Mouse (Mus musculus) ES-E14 (cell line): ENCODE measurements at regions not wholly inside any gene's neighbourhood (a gene's known extent, or its start where the extent isn't known, plus 50 kb on each side); places are given as distances from the start of the nearest gene placed in this dataset.

Source experiments
- DNase-seq: peaks from one replicate; pipeline ENCODE4 v3.0.0-alpha.2; 2013; ENCODE audit warnings: low read depth, low spot score
- H3K27ac ChIP-seq: 2 replicates; pipeline ENCODE4 v1.5.1; 2012; ENCODE audit warnings: low read depth, mild to moderate bottlenecking, low read length, moderate library complexity, mixed read lengths; ENCODE audit not compliant: poor library complexity, insufficient read depth, severe bottlenecking
- H3K36me3 ChIP-seq: 2 replicates; pipeline ENCODE4 v1.6.1; 2012; ENCODE audit warnings: mild to moderate bottlenecking, low read length, moderate library complexity, mixed read lengths; ENCODE audit not compliant: control insufficient read depth, poor library complexity, insufficient read depth, severe bottlenecking
- H3K4me1 ChIP-seq, 2 experiments: fragments of 150-350 bp in 1 of 2; sonication (generic) in 1 of 2; 2 replicates each; pipeline ENCODE4 v1.6.1; 2012; ENCODE audit warnings: low read length in 2 of 2, mild to moderate bottlenecking in 1 of 2, mixed read lengths in 1 of 2; ENCODE audit not compliant: control insufficient read depth in 2 of 2, insufficient read depth in 2 of 2, poor library complexity in 1 of 2
- H3K4me3 ChIP-seq, 2 experiments: fragments of 150-350 bp in 1 of 2; sonication (generic) in 1 of 2; 2 replicates each; pipeline ENCODE4 v1.5.1; 2012; ENCODE audit warnings: low read length in 2 of 2, low read depth in 1 of 2, mild to moderate bottlenecking in 1 of 2, mixed read lengths in 1 of 2; ENCODE audit not compliant: insufficient read depth in 1 of 2, poor library complexity in 1 of 2, severe bottlenecking in 1 of 2
- H3K9ac ChIP-seq: 2 replicates; pipeline ENCODE4 v1.6.1; 2012; ENCODE audit warnings: low read depth, mild to moderate bottlenecking, low read length, mixed read lengths; ENCODE audit not compliant: poor library complexity, insufficient read depth, severe bottlenecking
- H3K9me3 ChIP-seq: fragments of 150-350 bp; sonication (generic); 2 replicates; pipeline ENCODE4 v1.6.1; 2012; ENCODE audit warnings: low read depth, mild to moderate bottlenecking, low read length; ENCODE audit not compliant: control insufficient read depth, insufficient read depth
- CHD2 ChIP-seq: IDR thresholded peaks from 2 replicates; pipeline ENCODE4 v1.6.1; 2014; ENCODE audit warnings: mild to moderate bottlenecking, low read depth, low read length, inconsistent platforms
- HCFC1 ChIP-seq: IDR thresholded peaks from 2 replicates; pipeline ENCODE4 v1.6.1; 2012; ENCODE audit warnings: low read length, inconsistent platforms, borderline replicate concordance; ENCODE audit not compliant: insufficient read depth
- MAFK ChIP-seq: IDR thresholded peaks from 2 replicates; pipeline ENCODE4 v1.6.1; 2014; ENCODE audit warnings: mild to moderate bottlenecking, low read depth, low read length, inconsistent platforms; ENCODE audit not compliant: insufficient read depth
- ZC3H11A ChIP-seq: IDR thresholded peaks from 2 replicates; pipeline ENCODE4 v1.6.1; 2012; ENCODE audit warnings: low read depth, mild to moderate bottlenecking, inconsistent platforms, low read length, borderline replicate concordance
- ZNF384 ChIP-seq: IDR thresholded peaks from 2 replicates; pipeline ENCODE4 v1.6.1; 2012; ENCODE audit warnings: low read depth, low read length, inconsistent platforms
- in situ Hi-C, 2 experiments: fragments of 600-800 bp; cut with MboI; formaldehyde crosslinking; loops; one replicate each; pipeline ENCODE4 v1.15.1; 2025; ENCODE audit warnings: low sequenced_read_pairs in 2 of 2, inconsistent platforms in 1 of 2; ENCODE audit not compliant: unreplicated experiment in 2 of 2

DNA sequence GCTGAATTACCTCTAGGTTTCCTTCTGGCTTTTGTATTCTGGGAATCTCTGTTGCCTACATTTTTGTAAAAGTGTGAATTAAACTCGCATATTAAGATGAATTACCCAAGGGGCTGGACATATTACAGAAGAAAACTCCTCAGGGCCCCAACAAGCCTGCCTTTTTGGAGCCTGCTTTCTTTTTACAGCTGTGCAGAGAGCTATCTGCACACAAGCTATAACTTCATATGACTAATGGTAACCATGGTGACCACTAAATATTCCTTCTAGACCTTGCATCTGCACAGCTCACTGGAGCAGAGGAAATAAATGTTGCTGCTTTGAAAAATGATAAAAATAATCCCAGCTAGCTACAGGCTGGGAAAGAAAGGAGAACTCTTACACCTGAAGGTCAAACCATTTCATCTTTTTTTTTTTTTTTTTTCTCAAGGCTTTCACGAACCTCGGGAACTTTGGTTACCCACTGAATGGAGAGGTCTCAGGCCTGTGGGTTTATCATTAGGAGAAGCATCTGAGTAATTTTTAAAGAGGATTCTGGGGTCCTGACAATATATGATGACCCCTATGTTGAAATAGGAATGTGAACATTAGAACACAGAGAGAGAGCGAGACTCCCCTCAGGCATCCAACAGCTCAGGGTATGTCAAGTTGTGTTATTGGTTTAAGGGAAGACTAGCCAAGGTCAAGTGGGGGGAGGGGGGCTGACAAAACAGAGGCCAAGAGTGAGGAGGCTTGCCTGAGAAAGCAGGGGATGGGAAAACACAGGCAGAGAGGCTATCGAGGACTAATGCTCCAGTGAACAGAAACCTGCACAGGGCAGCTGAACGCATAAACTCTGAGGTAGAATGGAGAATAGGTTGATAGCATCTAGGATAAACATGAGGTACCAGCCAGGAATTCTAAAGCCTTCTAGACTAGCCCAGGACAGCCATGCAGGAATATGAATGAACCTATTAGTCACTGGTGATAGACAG is 188.4 kb downstream of the Phlda1 start:
- Histone ChIP-seq H3K9me3 (no peaks in the 10 kb centered on the region), H3K36me3 (no peaks in the 10 kb centered on the region), H3K9ac (no peak overlapping the region), H3K27ac (no peak overlapping the region), H3K4me3 (no peak overlapping the region), H3K4me1 (no peaks in the 10 kb centered on the region)
- in situ Hi-C loops, result no loop called here
- TF ChIP-seq ZNF384 (no peak), CHD2 (no peak), HCFC1 (no peak), MAFK (no peak), ZC3H11A (no peak)
- no peak for DNase-seq

DNA sequence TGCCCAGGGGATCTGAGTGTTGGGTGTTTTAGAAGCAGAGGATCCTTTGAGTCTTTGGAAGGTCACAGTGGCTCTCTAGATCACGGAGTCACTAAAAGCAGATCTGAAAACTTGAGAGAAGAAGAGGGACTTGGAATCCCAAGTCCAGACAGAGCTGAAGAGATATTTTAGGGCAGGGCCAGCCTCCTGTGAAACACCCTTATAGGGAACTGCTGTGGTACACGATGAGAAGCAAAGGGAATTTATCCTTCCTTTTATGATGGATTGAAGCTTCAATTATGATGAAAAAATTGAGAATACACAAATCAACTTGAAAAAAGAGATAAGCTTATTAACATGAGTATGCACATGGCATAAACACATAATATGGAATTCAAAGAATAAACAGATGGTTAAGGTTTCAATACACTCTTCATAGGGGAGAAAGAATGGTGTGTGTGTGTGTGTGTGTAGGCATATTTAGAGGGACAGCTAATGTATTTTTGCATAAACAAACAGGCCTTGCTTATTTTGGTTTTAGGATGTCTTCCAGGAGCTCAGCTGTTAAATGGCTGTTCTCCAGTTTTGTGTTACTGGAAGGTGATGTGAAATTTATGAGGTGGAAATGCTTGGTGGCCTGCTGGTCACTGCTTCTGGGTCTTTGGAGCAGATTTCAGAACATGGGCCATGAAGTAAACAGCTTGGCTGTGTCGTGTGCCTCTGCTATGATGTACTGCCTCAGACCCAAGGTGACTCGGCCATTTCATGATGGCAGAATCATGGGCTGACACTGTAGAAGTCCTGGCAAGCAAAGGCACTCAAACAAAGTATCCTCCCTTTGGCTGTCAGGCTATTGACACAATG is 190.1 kb downstream of the Phlda1 start:
- H3K4me1 ChIP-seq, result no peaks in the 10 kb centered on the region
- no peaks in the 10 kb centered on the region for H3K9me3 ChIP-seq
- H3K36me3 ChIP-seq, result no peaks in the 10 kb centered on the region
- H3K27ac ChIP-seq, result no peak overlapping the region
- TF ChIP-seq CHD2, result no peak
- TF ChIP-seq HCFC1, result no peak
- no peak for TF ChIP-seq ZNF384
- TF ChIP-seq ZC3H11A, result no peak
- TF ChIP-seq MAFK, result no peak
- H3K9ac ChIP-seq, result no peak overlapping the region
- DNase-seq, result no peak
- in situ Hi-C loops, result no loop called here
- H3K4me3 ChIP-seq, result no peak overlapping the region

DNA sequence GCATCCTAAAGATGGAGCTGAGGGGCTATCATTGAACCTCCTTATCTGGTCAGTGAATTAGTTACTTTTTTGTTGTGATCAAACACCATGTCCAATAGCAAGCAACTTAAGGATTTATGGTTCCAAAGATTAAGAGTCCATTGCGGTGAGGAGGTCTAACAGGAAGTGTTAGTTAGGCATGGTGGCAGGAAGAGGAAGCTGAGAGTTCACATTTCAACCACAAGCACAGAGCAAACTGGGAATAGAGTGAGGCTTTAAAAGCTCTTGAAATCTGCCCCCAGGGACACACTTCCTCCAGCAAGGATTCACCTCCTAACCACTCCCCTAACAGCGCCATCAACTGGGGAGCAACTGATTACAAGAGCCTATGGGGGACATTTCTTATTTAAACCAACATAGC is 190.9 kb downstream of the Phlda1 start:
- no peaks in the 10 kb centered on the region for H3K9me3 ChIP-seq
- DNase-seq, result no peak
- no peak overlapping the region for H3K27ac ChIP-seq
- H3K36me3 ChIP-seq, result no peaks in the 10 kb centered on the region
- no peaks in the 10 kb centered on the region for H3K4me1 ChIP-seq
- in situ Hi-C loops, result no loop called here
- H3K9ac ChIP-seq, result no peak overlapping the region
- H3K4me3 ChIP-seq, result no peak overlapping the region
- no peak for TF ChIP-seq ZNF384
- TF ChIP-seq CHD2, result no peak
- TF ChIP-seq HCFC1, result no peak
- TF ChIP-seq ZC3H11A, result no peak
- TF ChIP-seq MAFK, result no peak

GRCm38 (mm10) chr10:111699557-111700508 is 193.7 kb downstream of the Phlda1 start:
- no peak for TF ChIP-seq HCFC1
- TF ChIP-seq ZNF384, result no peak
- no peak overlapping the region for H3K4me3 ChIP-seq
- DNase-seq, result no peak
- no peak overlapping the region for H3K9ac ChIP-seq
- H3K4me1 ChIP-seq, result no peaks in the 10 kb centered on the region
- in situ Hi-C loops, result no loop called here
- H3K9me3 ChIP-seq, result no peaks in the 10 kb centered on the region
- no peak overlapping the region for H3K27ac ChIP-seq
- no peaks in the 10 kb centered on the region for H3K36me3 ChIP-seq
